19 mouse cellular contexts compared by ENCODE assay signal in genomic region chr2:65010105-65010504, GRCm38 (mm10). TPM values are rescaled to one million over a fixed set of nuclear protein-coding genes. Genes with fewer than 3 reads are reported as not detected.
A peak's percentile ranks its signal among the peaks of the same experiment; 100 is the strongest.
DNase-seq lines count a peak whose midpoint lies in the region; ATAC-seq and TF ChIP-seq lines count a peak whose summit lies in the region.
"Had no signal": no experiment of that assay in that cellular context is flagged by ENCODE, and none has a peak within 500 bp of the region (broad histone marks: within the 10 kb centered on the region; RNA-seq: fewer than 3 reads in every experiment).

No protein-coding gene starts in this region.

- no peak for TF ChIP-seq POLR2A in heart, adult 2 months (IDR thresholded peaks at IDR 0.05; ENCODE audit: insufficient read depth, low read depth, low read length)

- peaks cover 9% of the 10 kb centered on the region for H3K4me1 ChIP-seq in heart, adult 2 months (ENCODE audit: control insufficient read depth, insufficient read depth, low read length)
- H3K4me1 ChIP-seq: embryonic facial prominence, embryonic 15.5 days; hindbrain, embryonic 10.5 days; stomach, embryonic 15.5 days had no signal

- no peak for TF ChIP-seq EP300 in heart, adult 2 months (IDR thresholded peaks at IDR 0.05; ENCODE audit: insufficient read depth, low read depth, low read length)

- intact Hi-C loops in heart, adult 2 months (cut with DNase I), result no loop called here

- H3K9ac ChIP-seq in heart, adult 2 months (ENCODE audit: low read depth, low read length), result no peak overlapping the region
- H3K9ac ChIP-seq: embryonic facial prominence, embryonic 15.5 days; stomach, embryonic 15.5 days had no signal

- ATAC-seq in granulocyte monocyte progenitor cell, adult 5-6 weeks (replicated peaks; ENCODE audit: poor library complexity, severe bottlenecking), result peak; percentile 67
- ATAC-seq: hindbrain, postnatal 0 days; intestine, postnatal 0 days had no signal

- H3K27me3 ChIP-seq in heart, adult 2 months (ENCODE audit: control insufficient read depth, insufficient read depth, low read length), result no peaks in the 10 kb centered on the region
- H3K27me3 ChIP-seq: embryonic facial prominence, embryonic 15.5 days; stomach, embryonic 15.5 days had no signal

- H3K4me3 ChIP-seq in heart, adult 2 months, result no peak overlapping the region
- H3K4me3 ChIP-seq in layer of hippocampus, adult 2 months, result no peak overlapping the region
- H3K4me3 ChIP-seq: embryonic facial prominence, embryonic 15.5 days; gastrocnemius, adult 2 months; hindbrain, embryonic 10.5 days; stomach, embryonic 15.5 days had no signal

- TF ChIP-seq CTCF in heart, adult 2 months (IDR thresholded peaks at IDR 0.05), result no peak
- TF ChIP-seq CTCF in layer of hippocampus, adult 2 months (conservative IDR thresholded peaks at IDR 0.05), result no peak

- DNase-seq in heart, adult 2 months, result peak in 1 of 2 experiments; percentile 22
- no peak for DNase-seq in heart, adult 9 months (ENCODE audit: low spot score in 2 of 2)
- no peak for DNase-seq in layer of hippocampus, adult 2 months (ENCODE audit: low spot score in 2 of 2)
- DNase-seq in layer of hippocampus, postnatal 10 days (ENCODE audit: low spot score in 2 of 2), result no peak
- peak; percentile 39 for DNase-seq in NIH3T3 (ENCODE audit: low read depth)
- DNase-seq in testis, postnatal 14 days (ENCODE audit: low spot score), result no peak
- DNase-seq: B cell, adult 2 months; cerebellum, adult 8-10 months; gastrocnemius, adult 2 months; liver; lung, adult 18-20 months; thymus, adult 2 months had no signal

- peak overlapping the region; percentile 48 for H3K27ac ChIP-seq in heart, adult 2 months
- H3K27ac ChIP-seq in layer of hippocampus, adult 2 months, result peak overlapping the region; percentile 48; the same call in 1 of the 2 replicates
- H3K27ac ChIP-seq: embryonic facial prominence, embryonic 15.5 days; gastrocnemius, adult 2 months; hindbrain, embryonic 10.5 days; hindbrain, postnatal 0 days; macrophage; stomach, embryonic 15.5 days had no signal

- peaks cover 26% of the 10 kb centered on the region for H3K36me3 ChIP-seq in heart, adult 2 months (ENCODE audit: control insufficient read depth, insufficient read depth, low read length)
- H3K36me3 ChIP-seq: embryonic facial prominence, embryonic 15.5 days; hindbrain, embryonic 10.5 days; stomach, embryonic 15.5 days had no signal

- H3K79me2 ChIP-seq in heart, adult 2 months (replicated peaks; ENCODE audit: control insufficient read depth, insufficient read depth, low read length), result no peaks in the 10 kb centered on the region

- WGBS in heart, adult 2 months, result 40% methylated on average over 3 of the region's 3 CpGs

RNA-seq across cellular contexts. Expression of gene Grb14, which starts 14.7 kb away (rescaled TPM):
- 100 to 1,000 TPM; 191 to 208 TPM for total RNA-seq in heart, adult 2 months (2021)
- polyA plus RNA-seq in heart, adult 2 months (2012; rRNA removed), result 71.1 and 91.0 TPM in 2 replicates
- 10 to 100 TPM; 41.5 to 44.1 TPM for total RNA-seq in layer of hippocampus, adult 2 months (2021)
- 10 to 100 TPM; 46.7 to 52.5 TPM for total RNA-seq in layer of hippocampus, postnatal 10 days (2021)
- 0.56 and 3.6 TPM in 2 replicates for total RNA-seq in granulocyte monocyte progenitor cell, adult 5-6 weeks (2014; fragmentation: Nextera tagmentation)
- 0.86 and 1.6 TPM in 2 replicates for total RNA-seq in granulocyte monocyte progenitor cell, adult 5-6 weeks (2017)
- polyA plus RNA-seq: macrophage had no signal

Comparison
In these comparisons a context has a peak if more than half of its experiments do, and no peak if none do; other contexts are left out.
1. RNA of gene Grb14, which starts 14.7 kb away (total RNA-seq): 191 to 208 TPM in heart, adult 2 months, 46.7 to 52.5 TPM in layer of hippocampus, postnatal 10 days and 41.5 to 44.1 TPM in layer of hippocampus, adult 2 months; 0.56 to 3.6 TPM in granulocyte monocyte progenitor cell, adult 5-6 weeks; every median in the first group is over 4 times any median in the second.